Mouse (Mus musculus): ENCODE measurements around the gene Adgb. TPM values are rescaled to one million over a fixed set of nuclear protein-coding genes. Genes with fewer than 3 reads are reported as not detected.

Gene Adgb
- polyA plus RNA-seq, 1 experiment from 2014 or later, result 0.09 TPM

GRCm38 (mm10) chr10:10322961-10323360, 149.2 kb downstream of the Adgb start:
- H3K4me1 ChIP-seq, result peaks cover 11% of the 10 kb centered on the region; the same call in 1 of the 2 replicates
- no peak overlapping the region for H3K9ac ChIP-seq
- no peak overlapping the region for H3K4me3 ChIP-seq
- 84% methylated on average over 11 of the region's 11 CpGs for WGBS
- H3K27me3 ChIP-seq, result no peaks in the 10 kb centered on the region
- H3K36me3 ChIP-seq (ENCODE audit: poor library complexity, severe bottlenecking), result no peaks in the 10 kb centered on the region
- ATAC-seq, result no peak
- H3K9me3 ChIP-seq (replicated peaks), result no peaks in the 10 kb centered on the region
- H3K4me2 ChIP-seq, result no peak overlapping the region
- H3K27ac ChIP-seq, result no peak overlapping the region

GRCm38 (mm10) chr10:10321119-10321781, 150.9 kb downstream of the Adgb start:
- no peaks in the 10 kb centered on the region for H3K9me3 ChIP-seq (replicated peaks)
- H3K4me3 ChIP-seq, result peak overlapping the region; percentile 25
- peak; percentile 96 for ATAC-seq
- H3K27me3 ChIP-seq, result no peaks in the 10 kb centered on the region
- no peaks in the 10 kb centered on the region for H3K36me3 ChIP-seq (ENCODE audit: poor library complexity, severe bottlenecking)
- whole genome bisulfite sequencing, result 7% methylated on average over 20 of the region's 20 CpGs
- H3K9ac ChIP-seq, result no peak overlapping the region
- H3K4me2 ChIP-seq, result peak overlapping the region; percentile 54
- no peak overlapping the region for H3K27ac ChIP-seq
- H3K4me1 ChIP-seq, result peaks cover 11% of the 10 kb centered on the region; the same call in 1 of the 2 replicates

- Histone ChIP-seq H3K4me3 (peak overlapping the region; percentile 25), H3K27me3 (no peaks in the 10 kb centered on the region), H3K9me3 (replicated peaks) (no peaks in the 10 kb centered on the region), H3K27ac (no peak overlapping the region), H3K4me1 (peaks cover 11% of the 10 kb centered on the region; the same call in 1 of the 2 replicates), H3K4me2 (peak overlapping the region; percentile 54), H3K36me3 (ENCODE audit: poor library complexity, severe bottlenecking) (no peaks in the 10 kb centered on the region), H3K9ac (no peak overlapping the region)
- 27% methylated on average over 10 of the region's 10 CpGs for WGBS
- peak; percentile 58 for ATAC-seq
These were observed 151.6 kb downstream of the Adgb start for GRCm38 (mm10) chr10:10320364-10321083.

GRCm38 (mm10) chr10:10318086-10318485, 154.0 kb downstream of the Adgb start:
- Histone ChIP-seq H3K4me3 (no peak overlapping the region), H3K9ac (no peak overlapping the region), H3K9me3 (replicated peaks) (no peaks in the 10 kb centered on the region), H3K27me3 (no peaks in the 10 kb centered on the region), H3K27ac (no peak overlapping the region), H3K36me3 (ENCODE audit: poor library complexity, severe bottlenecking) (no peaks in the 10 kb centered on the region), H3K4me2 (no peak overlapping the region), H3K4me1 (peaks cover 11% of the 10 kb centered on the region; the same call in 1 of the 2 replicates)
- ATAC-seq, result no peak
- WGBS, result 69% methylated on average over 3 of the region's 3 CpGs

GRCm38 (mm10) chr10:10315631-10316030, 156.5 kb downstream of the Adgb start:
- 91% methylated on average over 2 of the region's 2 CpGs for WGBS
- Histone ChIP-seq H3K36me3 (ENCODE audit: poor library complexity, severe bottlenecking) (no peaks in the 10 kb centered on the region), H3K27me3 (no peaks in the 10 kb centered on the region), H3K9me3 (replicated peaks) (no peaks in the 10 kb centered on the region), H3K27ac (no peak overlapping the region), H3K4me2 (no peak overlapping the region), H3K9ac (no peak overlapping the region), H3K4me3 (no peak overlapping the region), H3K4me1 (peaks cover 5% of the 10 kb centered on the region; the same call in 1 of the 2 replicates)
- no peak for ATAC-seq

GRCm38 (mm10) chr10:10314521-10314920, 157.6 kb downstream of the Adgb start:
- H3K27ac ChIP-seq, result no peak overlapping the region
- no peak for ATAC-seq
- no peaks in the 10 kb centered on the region for H3K27me3 ChIP-seq
- 83% methylated on average over 5 of the region's 5 CpGs for WGBS
- no peak overlapping the region for H3K9ac ChIP-seq
- no peak overlapping the region for H3K4me2 ChIP-seq
- no peaks in the 10 kb centered on the region for H3K9me3 ChIP-seq (replicated peaks)
- H3K4me3 ChIP-seq, result no peak overlapping the region
- H3K36me3 ChIP-seq (ENCODE audit: poor library complexity, severe bottlenecking), result no peaks in the 10 kb centered on the region
- H3K4me1 ChIP-seq, result no peaks in the 10 kb centered on the region

GRCm38 (mm10) chr10:10309877-10310426, 162.2 kb downstream of the Adgb start:
- no peak overlapping the region for H3K4me3 ChIP-seq
- H3K36me3 ChIP-seq (ENCODE audit: poor library complexity, severe bottlenecking), result no peaks in the 10 kb centered on the region
- no peaks in the 10 kb centered on the region for H3K9me3 ChIP-seq (replicated peaks)
- H3K27me3 ChIP-seq, result no peaks in the 10 kb centered on the region
- ATAC-seq, result no peak
- WGBS, result 90% methylated on average over 8 of the region's 8 CpGs
- no peak overlapping the region for H3K4me2 ChIP-seq
- no peaks in the 10 kb centered on the region for H3K4me1 ChIP-seq
- no peak overlapping the region for H3K27ac ChIP-seq
- H3K9ac ChIP-seq, result no peak overlapping the region

DNA sequence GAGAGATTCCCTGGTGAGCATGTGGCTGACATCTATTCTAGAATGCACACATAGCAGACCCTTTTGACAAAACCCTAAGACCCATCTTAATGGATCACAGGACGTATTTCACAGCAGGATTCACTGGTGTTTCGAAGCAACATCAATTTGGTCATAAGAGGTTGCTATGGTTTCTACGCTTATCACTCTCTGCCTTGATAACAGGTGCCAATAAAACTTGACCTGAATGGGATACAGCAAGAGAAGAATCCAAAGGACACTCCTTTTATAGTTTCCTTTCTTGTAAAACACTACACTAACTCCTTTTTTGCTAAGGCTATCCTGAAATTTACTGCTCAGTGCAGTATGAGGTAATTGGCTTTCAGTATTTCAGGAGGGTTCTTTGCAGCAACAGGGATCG, 163.1 kb downstream of the Adgb start:
- ATAC-seq, result no peak
- Histone ChIP-seq H3K9me3 (replicated peaks) (no peaks in the 10 kb centered on the region), H3K27me3 (no peaks in the 10 kb centered on the region), H3K4me3 (no peak overlapping the region), H3K36me3 (ENCODE audit: poor library complexity, severe bottlenecking) (no peaks in the 10 kb centered on the region), H3K4me1 (no peaks in the 10 kb centered on the region), H3K27ac (no peak overlapping the region), H3K4me2 (no peak overlapping the region), H3K9ac (no peak overlapping the region)
- 75% methylated on average over 4 of the region's 4 CpGs for WGBS

DNA sequence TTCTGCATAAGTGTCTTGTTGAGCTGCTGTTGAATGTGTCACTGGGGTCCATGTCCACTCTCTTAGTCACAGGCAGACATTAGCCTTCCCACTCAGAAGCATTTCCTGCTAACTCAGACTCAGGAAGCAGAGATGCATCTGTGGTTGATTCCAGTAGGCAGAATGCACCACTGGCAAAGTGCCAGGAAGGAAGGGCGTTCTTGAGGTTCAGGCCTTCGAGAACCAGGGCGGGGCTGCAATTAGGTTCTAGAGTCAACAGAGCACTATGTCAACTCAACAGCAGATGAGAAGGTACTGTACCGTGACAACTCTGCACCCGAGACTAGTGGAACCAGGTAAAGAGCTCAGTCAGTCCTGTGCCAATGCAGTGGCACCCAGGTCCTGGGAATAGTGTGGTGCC, 164.7 kb downstream of the Adgb start:
- WGBS, result 90% methylated on average over 5 of the region's 5 CpGs
- no peak overlapping the region for H3K4me2 ChIP-seq
- no peak overlapping the region for H3K9ac ChIP-seq
- no peak overlapping the region for H3K27ac ChIP-seq
- no peaks in the 10 kb centered on the region for H3K36me3 ChIP-seq (ENCODE audit: poor library complexity, severe bottlenecking)
- no peak overlapping the region for H3K4me3 ChIP-seq
- ATAC-seq, result no peak
- H3K27me3 ChIP-seq, result no peaks in the 10 kb centered on the region
- no peaks in the 10 kb centered on the region for H3K9me3 ChIP-seq (replicated peaks)
- no peaks in the 10 kb centered on the region for H3K4me1 ChIP-seq

DNA sequence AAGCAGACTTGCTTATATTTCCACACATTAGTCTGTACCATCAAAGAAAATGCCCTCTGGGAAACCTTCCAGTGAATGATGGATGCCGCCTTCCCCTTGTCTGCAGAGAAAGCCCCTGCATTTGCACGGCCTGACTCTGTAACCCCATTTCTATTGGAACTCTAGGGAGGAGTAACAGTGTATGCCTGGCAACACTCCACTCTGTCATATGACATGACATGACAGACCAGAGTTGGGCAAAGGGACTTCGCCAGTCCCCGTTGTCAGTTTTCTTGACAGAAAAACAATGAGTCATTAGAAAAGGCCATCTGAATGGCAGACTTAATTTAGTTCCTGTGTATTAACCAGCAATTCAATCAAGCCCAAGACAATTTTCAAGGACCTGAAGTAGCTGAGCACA, 167.8 kb downstream of the Adgb start:
- Histone ChIP-seq H3K4me3 (no peak overlapping the region), H3K27ac (no peak overlapping the region), H3K4me2 (no peak overlapping the region), H3K9me3 (replicated peaks) (no peaks in the 10 kb centered on the region), H3K27me3 (no peaks in the 10 kb centered on the region), H3K4me1 (0 out of 2 replicates have a peak, but pooled peaks cover 3% of the 10 kb centered on the region), H3K9ac (no peak overlapping the region), H3K36me3 (ENCODE audit: poor library complexity, severe bottlenecking) (no peaks in the 10 kb centered on the region)
- 70% methylated on average over 4 of the region's 4 CpGs for WGBS
- ATAC-seq, result no peak

GRCm38 (mm10) chr10:10301692-10302091, 170.4 kb downstream of the Adgb start:
- H3K9me3 ChIP-seq (replicated peaks), result no peaks in the 10 kb centered on the region
- no peak overlapping the region for H3K4me2 ChIP-seq
- no peak for ATAC-seq
- H3K4me3 ChIP-seq, result no peak overlapping the region
- no peaks in the 10 kb centered on the region for H3K36me3 ChIP-seq (ENCODE audit: poor library complexity, severe bottlenecking)
- no peak overlapping the region for H3K9ac ChIP-seq
- 8% methylated on average over 4 of the region's 4 CpGs for WGBS
- H3K27me3 ChIP-seq, result no peaks in the 10 kb centered on the region
- 0 out of 2 replicates have a peak, but pooled peaks cover 3% of the 10 kb centered on the region for H3K4me1 ChIP-seq
- H3K27ac ChIP-seq, result no peak overlapping the region

GRCm38 (mm10) chr10:10300915-10301439, 171.1 kb downstream of the Adgb start:
- H3K36me3 ChIP-seq (ENCODE audit: poor library complexity, severe bottlenecking), result no peaks in the 10 kb centered on the region
- H3K9ac ChIP-seq, result no peak overlapping the region
- H3K27me3 ChIP-seq, result no peaks in the 10 kb centered on the region
- no peak overlapping the region for H3K4me2 ChIP-seq
- H3K27ac ChIP-seq, result no peak overlapping the region
- ATAC-seq, result no peak
- H3K9me3 ChIP-seq (replicated peaks), result no peaks in the 10 kb centered on the region
- H3K4me3 ChIP-seq, result no peak overlapping the region
- 23% methylated on average over 8 of the region's 8 CpGs for WGBS
- 0 out of 2 replicates have a peak, but pooled peaks cover 3% of the 10 kb centered on the region for H3K4me1 ChIP-seq
